Mouse (Mus musculus) right cerebral cortex, postnatal 14 days (tissue): ENCODE data around the gene Mon2.

Experiments used
- DNase-seq: peaks from one replicate; pipeline ENCODE4 v3.0.0; 2022

Gene Mon2

GRCm38 (mm10) chr10:122960738-122961137 lies 115.6 kb downstream of the Mon2 start:
- DNase-seq: no peak

DNA sequence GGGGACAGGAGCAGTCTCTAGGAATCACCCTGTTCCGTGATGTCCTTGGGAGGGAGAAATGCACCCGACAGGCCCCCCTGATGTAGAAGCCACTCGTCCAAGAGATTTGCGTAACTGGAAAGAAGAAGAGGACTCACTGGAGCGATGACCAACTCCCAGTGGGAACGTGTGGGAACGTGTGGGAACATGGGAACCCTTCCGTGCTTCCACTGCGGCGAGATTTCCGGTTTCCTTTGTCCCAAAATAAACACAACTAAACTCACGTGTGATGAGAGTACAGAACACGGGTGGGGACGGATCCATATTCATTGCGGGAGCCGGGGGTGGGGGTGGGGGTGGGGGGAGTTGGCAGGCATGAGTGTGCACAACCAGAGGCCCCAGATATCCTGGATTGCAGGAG lies 116.1 kb downstream of the Mon2 start:
- DNase-seq: no peak

DNA sequence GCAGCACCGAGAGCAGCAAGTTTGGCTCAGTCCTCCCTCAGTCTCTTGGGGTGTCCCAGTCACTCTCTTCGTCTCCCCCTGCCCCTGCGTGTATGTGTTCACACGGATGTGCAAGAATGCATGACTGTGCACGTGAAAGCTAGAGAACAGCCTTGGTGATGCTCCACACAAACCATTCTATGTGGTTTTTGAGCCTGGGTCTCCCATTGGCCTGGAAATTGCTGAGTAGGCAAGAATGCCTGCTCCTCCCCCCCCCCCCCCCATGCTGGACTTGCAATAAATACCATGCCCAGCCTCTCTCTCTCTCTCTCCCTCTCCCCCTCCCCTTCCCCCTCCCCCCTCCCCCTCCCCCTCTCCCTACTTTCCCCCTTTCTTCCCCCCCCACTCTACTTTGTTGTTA lies 117.6 kb downstream of the Mon2 start:
- DNase-seq: no peak

- no peak for DNase-seq
These were observed 118.4 kb downstream of the Mon2 start for GRCm38 (mm10) chr10:122957918-122958317.

DNA sequence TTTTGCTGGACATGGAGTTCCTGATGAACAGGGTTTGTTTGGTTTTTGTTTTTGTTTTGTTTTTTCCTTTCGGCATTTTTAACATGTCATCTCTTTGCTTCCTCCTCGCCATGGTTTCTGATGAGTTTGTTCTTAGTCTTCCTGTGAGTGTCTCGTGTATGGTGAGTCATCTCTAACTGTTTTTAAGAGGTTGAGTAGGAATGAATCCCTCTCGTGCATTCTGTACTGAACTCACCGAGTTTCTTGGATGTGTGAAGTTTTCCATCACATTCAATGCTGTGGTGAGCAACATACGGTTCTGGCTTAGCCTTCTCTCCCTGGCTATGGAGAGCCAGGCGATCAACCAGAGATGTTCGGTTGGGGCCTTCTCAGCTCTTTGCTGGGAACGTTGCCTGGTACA lies 122.7 kb downstream of the Mon2 start:
- no peak for DNase-seq

DNA sequence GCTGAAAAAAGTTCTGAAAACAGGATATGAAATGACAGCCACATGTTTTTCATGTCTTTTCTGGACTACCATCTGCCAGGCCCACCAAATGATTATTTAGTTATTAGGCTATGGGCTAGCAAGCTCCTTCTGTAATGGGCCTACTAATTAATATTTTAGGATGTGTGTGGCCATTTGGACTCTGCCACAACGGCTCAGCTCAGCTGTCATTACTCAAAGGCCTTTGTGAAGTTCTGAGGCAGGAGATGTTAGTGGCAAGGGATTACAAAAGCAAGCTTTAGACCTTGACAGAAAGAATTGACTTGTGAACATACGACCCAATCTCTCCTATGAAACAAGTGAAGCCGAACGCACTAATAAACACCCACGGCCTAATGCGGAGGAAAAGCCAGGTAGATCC lies 125.3 kb downstream of the Mon2 start:
- no peak for DNase-seq

DNA sequence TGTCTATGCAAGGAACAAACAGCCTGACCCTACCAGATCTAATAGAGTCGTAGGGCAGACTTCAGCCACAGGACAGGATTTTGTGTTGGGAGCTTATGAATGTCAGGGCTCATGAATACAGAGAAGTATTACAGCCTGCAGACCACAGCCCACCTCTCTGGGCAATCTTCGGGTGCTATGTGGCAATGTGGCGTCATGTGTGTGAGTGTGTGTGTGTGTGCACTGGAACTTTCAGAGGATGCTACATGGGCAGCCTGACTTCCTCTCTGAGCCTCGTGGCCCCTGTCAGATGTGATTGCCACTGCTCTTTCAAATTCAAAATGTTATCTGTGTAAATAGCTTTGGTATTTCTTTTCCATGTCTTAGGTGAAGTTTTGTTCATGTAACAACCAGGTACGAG lies 131.4 kb downstream of the Mon2 start:
- DNase-seq: no peak

DNA sequence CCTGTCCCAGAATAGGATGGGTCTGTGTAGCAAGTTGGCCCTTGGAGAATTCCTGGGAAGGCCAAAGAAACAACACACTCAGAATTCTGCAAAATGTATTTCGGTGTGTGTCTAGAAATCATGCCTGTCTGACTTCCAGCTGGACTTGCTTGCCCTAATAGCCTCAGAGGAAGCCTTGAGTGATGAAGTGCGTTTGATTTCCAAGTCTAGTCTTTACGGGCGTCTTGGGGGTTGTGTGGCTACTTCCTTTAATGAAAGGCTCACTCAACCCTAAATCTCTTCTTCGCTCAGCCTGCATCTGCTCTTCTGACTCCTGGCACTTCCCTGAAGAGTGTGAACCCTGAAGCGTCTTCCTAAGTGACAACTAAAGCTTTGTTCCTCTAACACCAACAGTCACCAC lies 132.5 kb downstream of the Mon2 start:
- no peak for DNase-seq

GRCm38 (mm10) chr10:122942771-122943170 lies 133.5 kb downstream of the Mon2 start:
- DNase-seq: no peak
